Mouse (Mus musculus) embryonic facial prominence, embryonic 13.5 days (tissue): ENCODE measurements at regions not wholly inside any gene's neighbourhood (a gene's known extent, or its start where the extent isn't known, plus 50 kb on each side); places are given as distances from the start of the nearest gene placed in this dataset.

Experiments used
- ATAC-seq: fragments of 200-750 bp; cut with Nextera tagmentation; 2 replicates; pipeline ENCODE4 v1.8.0; 2017; ENCODE audit warnings: low read depth; ENCODE audit not compliant: insufficient number of reproducible peaks, insufficient read depth, low FRiP score, low TSS enrichment
- H3K27ac ChIP-seq: fragments of 300-500 bp; sonication (generic); 2 replicates; pipeline ENCODE4 v1.5.1; 2015; ENCODE audit warnings: moderate library complexity, mild to moderate bottlenecking, inconsistent platforms
- H3K27me3 ChIP-seq: fragments of 300-500 bp; sonication (generic); 2 replicates; pipeline ENCODE4 v1.6.1; 2015; ENCODE audit warnings: mild to moderate bottlenecking, inconsistent platforms
- H3K36me3 ChIP-seq: fragments of 300-500 bp; sonication (generic); 2 replicates; pipeline ENCODE4 v1.6.1; 2015; ENCODE audit warnings: mild to moderate bottlenecking, inconsistent platforms
- H3K4me1 ChIP-seq: fragments of 300-500 bp; sonication (generic); 2 replicates; pipeline ENCODE4 v1.6.1; 2015; ENCODE audit warnings: inconsistent platforms
- H3K4me2 ChIP-seq: fragments of 300-500 bp; sonication (generic); 2 replicates; pipeline ENCODE4 v1.6.1; 2015; ENCODE audit warnings: moderate library complexity, mild to moderate bottlenecking, inconsistent platforms
- H3K4me3 ChIP-seq: fragments of 300-500 bp; sonication (generic); 2 replicates; pipeline ENCODE4 v1.5.1; 2015; ENCODE audit warnings: mild to moderate bottlenecking, inconsistent platforms
- H3K9ac ChIP-seq: fragments of 300-500 bp; sonication (generic); 2 replicates; pipeline ENCODE4 v1.6.1; 2015; ENCODE audit warnings: mild to moderate bottlenecking, inconsistent platforms
- H3K9me3 ChIP-seq: fragments of 300-500 bp; sonication (generic); 2 replicates; pipeline ENCODE4 v1.6.1; 2016; ENCODE audit warnings: inconsistent platforms
- WGBS: fragments of 180-500 bp; shearing (Covaris S2); methylation state at CpG from one replicate; pipeline ENCODE4 v1.1.7; 2015; ENCODE audit warnings: mixed read lengths; 5-methylcytosine and 5-hydroxymethylcytosine counted together

- WGBS, result 68% methylated on average over 8 of the region's 8 CpGs
- no peak for ATAC-seq
Observed at GRCm38 (mm10) chr5:75518213-75518612, 56.5 kb upstream of the Kit start.

DNA sequence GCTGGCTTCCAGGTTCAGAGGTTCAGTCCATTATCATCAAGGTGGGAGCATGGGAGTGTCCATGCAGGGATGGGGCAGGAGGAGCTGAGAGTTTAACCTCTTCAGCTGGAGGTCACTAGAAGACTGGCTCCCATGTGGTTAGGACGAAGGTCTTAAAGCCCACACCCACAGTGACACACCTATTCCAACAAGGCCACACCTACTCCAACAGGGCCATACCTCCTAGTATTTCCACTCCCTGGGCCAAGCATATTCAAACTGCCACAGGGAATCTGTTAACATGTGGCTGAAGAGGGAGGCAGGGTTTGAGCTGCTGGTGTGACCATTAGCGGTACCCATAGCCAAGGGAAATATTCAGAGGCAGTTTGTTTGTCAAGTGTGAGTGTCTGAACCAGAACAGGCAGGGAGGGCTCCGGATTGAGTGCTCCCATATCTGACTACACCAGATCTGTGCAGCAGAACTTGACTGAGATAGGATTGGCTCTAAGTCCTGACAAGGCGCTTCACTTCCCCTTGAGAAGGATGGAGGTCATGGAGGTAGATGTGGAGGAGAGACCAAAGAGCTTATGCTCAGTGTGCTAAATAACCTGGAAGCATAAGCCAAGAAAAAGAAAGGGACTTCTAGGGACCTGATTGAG, 51.6 kb upstream of the Kit start:
- Histone ChIP-seq H3K4me3 (no peak overlapping the region), H3K4me2 (no peak overlapping the region), H3K4me1 (no peaks in the 10 kb centered on the region), H3K27me3 (no peaks in the 10 kb centered on the region), H3K9me3 (no peaks in the 10 kb centered on the region), H3K36me3 (no peaks in the 10 kb centered on the region), H3K27ac (no peak overlapping the region), H3K9ac (no peak overlapping the region)
- ATAC-seq, result no peak
- 89% methylated on average over 4 of the region's 4 CpGs for WGBS

More at GRCm38 (mm10) chr5:75518213-75518612, 56.5 kb upstream of the Kit start:
- Histone ChIP-seq H3K4me2 (no peak overlapping the region), H3K4me1 (no peaks in the 10 kb centered on the region), H3K9ac (no peak overlapping the region), H3K36me3 (no peaks in the 10 kb centered on the region), H3K9me3 (no peaks in the 10 kb centered on the region), H3K27me3 (no peaks in the 10 kb centered on the region), H3K4me3 (no peak overlapping the region), H3K27ac (no peak overlapping the region)
